Mouse (Mus musculus) liver, embryonic 16.5 days (tissue): ENCODE results near the gene Rabl3. TPM values are rescaled to one million over a fixed set of nuclear protein-coding genes. Genes with fewer than 3 reads are reported as not detected.

ENCODE experiments used
- ATAC-seq: fragments of 200-750 bp; cut with Nextera tagmentation; 2 replicates; pipeline ENCODE4 v1.8.0; 2017; ENCODE audit warnings: low read depth, mild to moderate bottlenecking, moderate number of reproducible peaks, moderate library complexity
- H3K27ac ChIP-seq: fragments of 300-500 bp; sonication (generic); 2 replicates; pipeline ENCODE4 v1.5.1; 2014; ENCODE audit warnings: mild to moderate bottlenecking, low read length
- H3K27me3 ChIP-seq: fragments of 300-500 bp; sonication (generic); 2 replicates; pipeline ENCODE4 v1.6.1; 2014; ENCODE audit warnings: low read depth, low read length, mixed read lengths; ENCODE audit not compliant: control insufficient read depth, insufficient read depth
- H3K36me3 ChIP-seq: fragments of 300-500 bp; sonication (generic); 2 replicates; pipeline ENCODE4 v1.6.1; 2014; ENCODE audit warnings: mild to moderate bottlenecking; ENCODE audit not compliant: control insufficient read depth, insufficient read depth
- H3K4me1 ChIP-seq: fragments of 300-500 bp; sonication (generic); 2 replicates; pipeline ENCODE4 v1.6.1; 2014; ENCODE audit warnings: low read depth, low read length, mixed read lengths; ENCODE audit not compliant: control insufficient read depth
- H3K4me2 ChIP-seq: fragments of 300-500 bp; sonication (generic); 2 replicates; pipeline ENCODE4 v1.6.1; 2014; ENCODE audit warnings: low read depth, low read length, mixed read lengths
- H3K4me3 ChIP-seq: fragments of 300-500 bp; sonication (generic); 2 replicates; pipeline ENCODE4 v1.5.1; 2014; ENCODE audit warnings: low read depth, mild to moderate bottlenecking, low read length
- H3K9ac ChIP-seq: fragments of 300-500 bp; sonication (generic); 2 replicates; pipeline ENCODE4 v1.6.1; 2014; ENCODE audit warnings: low read depth, low read length
- H3K9me3 ChIP-seq: fragments of 300-500 bp; sonication (generic); replicated peaks from 2 replicates; pipeline ENCODE4 v1.6.1; 2016; ENCODE audit warnings: low read length; ENCODE audit not compliant: control insufficient read depth
- WGBS: fragments of 180-500 bp; shearing (Covaris S2); extraction: QIAGEN DNeasy Blood & Tissue Kit; methylation state at CpG from one replicate; pipeline ENCODE4 v1.1.7; 2014; ENCODE audit not compliant: insufficient replicate concordance; 5-methylcytosine and 5-hydroxymethylcytosine counted together
- polyA plus RNA-seq: library from polyadenylated mRNA; unstranded; fragments of >200 nt; fragmentation: Nextera tagmentation; extraction: Ambion mirVana; gene quantifications from 2 replicates; pipeline ENCODE4 v1.2.1, GENCODE M21; 2015

Gene Rabl3
- 13.1 and 13.2 TPM in 2 replicates for polyA plus RNA-seq

DNA sequence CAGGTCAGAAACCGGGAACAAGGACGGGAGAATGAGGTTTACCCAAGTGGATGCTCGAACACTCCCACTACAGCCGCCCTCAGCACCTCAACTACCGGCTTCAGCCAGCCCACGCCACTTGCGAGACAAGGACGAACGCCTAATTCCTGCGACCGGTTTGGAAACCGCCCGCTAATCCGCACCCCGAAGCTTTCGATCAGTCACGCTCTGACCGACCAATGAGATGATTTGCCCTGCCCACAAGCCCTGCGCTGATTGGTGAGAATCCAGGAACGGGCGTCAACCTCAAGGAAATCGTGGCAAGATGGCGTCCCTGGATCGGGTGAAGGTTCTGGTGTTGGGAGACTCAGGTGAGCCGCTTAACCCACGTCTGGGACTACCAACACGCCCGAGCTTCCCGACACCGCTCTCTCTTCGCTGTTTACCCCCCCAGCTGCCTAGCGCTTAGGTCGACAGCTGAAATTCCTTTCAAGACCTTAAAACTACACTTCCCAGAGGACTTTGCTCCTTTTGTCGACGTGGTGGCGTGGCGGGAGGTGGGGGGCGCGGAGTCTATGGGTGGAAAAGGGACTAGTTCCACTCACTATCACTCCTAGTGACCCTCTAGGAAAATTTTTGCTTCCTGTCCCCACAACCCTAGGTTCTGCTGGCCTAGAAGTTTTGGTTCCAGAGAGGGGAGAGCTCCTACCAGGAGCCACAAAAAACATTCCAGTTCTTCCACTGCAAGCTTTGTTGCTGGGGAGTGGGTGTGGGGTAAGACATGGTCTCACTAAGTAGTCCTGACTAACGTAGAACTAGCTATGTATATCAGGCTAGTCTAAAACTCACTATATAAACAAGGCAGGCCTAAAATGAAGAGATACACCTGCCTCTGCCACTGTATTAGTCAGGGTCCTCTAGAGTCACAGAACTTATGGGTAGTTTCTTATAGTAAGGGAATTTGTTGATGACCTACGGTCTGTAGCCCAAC lies at the start of gene Rabl3, which contains the start of gene Gtf2e1:
Rabl3 (plus strand) TSS at position 275 of the 970 bp plus-strand sequence.
Gtf2e1 (minus strand) TSS at position 179 of the 970 bp plus-strand sequence.
- Histone ChIP-seq H3K4me3 (peak within 1 kb of the TSS; percentile 88), H3K27me3 (no peaks in the 10 kb centered on the region), H3K27ac (peak within 1 kb of the TSS; percentile 75), H3K36me3 (no peaks in the 10 kb centered on the region), H3K9ac (peak within 1 kb of the TSS; percentile 88), H3K4me1 (peaks cover 14% of the 10 kb centered on the region), H3K4me2 (peak within 1 kb of the TSS; percentile 97), H3K9me3 (no peaks in the 10 kb centered on the region)
- ATAC-seq: peak; percentile 99
- WGBS: 1% methylated on average over 41 of the region's 41 CpGs

DNA sequence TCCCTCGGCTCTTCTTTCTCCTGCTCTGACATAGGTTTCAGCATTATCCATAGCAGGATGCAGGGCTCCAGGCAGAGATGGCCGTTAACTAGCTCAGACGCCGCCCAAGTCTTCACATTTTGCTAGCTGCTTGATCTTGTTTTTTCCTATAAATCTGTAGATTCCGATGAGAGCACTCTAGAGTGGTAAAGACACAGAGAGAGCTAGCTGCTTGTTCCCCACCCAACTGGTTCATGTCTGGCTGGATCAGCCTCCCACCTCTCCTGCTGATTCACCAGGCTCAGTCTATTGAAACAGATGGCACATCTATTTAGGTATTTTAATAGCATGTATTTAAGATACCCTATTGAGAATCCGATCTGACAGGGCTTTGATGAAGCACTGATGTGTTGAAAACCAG lies 44.7 kb upstream of the Rabl3 start:
- Histone ChIP-seq H3K4me3 (no peak overlapping the region), H3K27ac (no peak overlapping the region), H3K4me2 (no peak overlapping the region), H3K27me3 (no peaks in the 10 kb centered on the region), H3K4me1 (no peaks in the 10 kb centered on the region), H3K36me3 (no peaks in the 10 kb centered on the region), H3K9ac (no peak overlapping the region), H3K9me3 (no peaks in the 10 kb centered on the region)
- 55% methylated on average over 6 of the region's 6 CpGs for WGBS
- no peak for ATAC-seq

DNA sequence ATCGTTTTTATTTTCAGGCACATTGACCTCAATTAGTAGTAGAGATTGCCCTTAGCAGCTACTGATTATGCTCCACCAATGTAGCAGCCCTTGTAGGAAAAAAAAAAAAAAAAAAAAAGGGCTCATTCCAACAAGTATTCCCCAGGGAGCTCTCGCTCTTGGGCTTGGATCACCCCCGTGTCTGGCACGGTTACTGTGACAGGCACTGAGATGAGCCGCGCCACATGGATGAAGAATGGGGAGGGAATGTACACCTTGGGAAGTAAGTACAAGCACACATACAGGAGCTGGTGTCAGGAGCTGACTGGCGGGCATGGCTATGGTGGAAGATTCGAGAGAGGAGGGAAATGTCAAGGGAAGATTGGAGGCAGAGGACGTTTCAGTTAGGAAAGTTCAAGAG lies 41.1 kb upstream of the Rabl3 start:
- Histone ChIP-seq H3K27me3 (no peaks in the 10 kb centered on the region), H3K9ac (no peak overlapping the region), H3K4me3 (no peak overlapping the region), H3K9me3 (no peaks in the 10 kb centered on the region), H3K27ac (no peak overlapping the region), H3K4me2 (no peak overlapping the region), H3K4me1 (no peaks in the 10 kb centered on the region), H3K36me3 (no peaks in the 10 kb centered on the region)
- no peak for ATAC-seq
- 68% methylated on average over 9 of the region's 9 CpGs for WGBS

- H3K4me1 ChIP-seq: no peaks in the 10 kb centered on the region
- no peak overlapping the region for H3K4me2 ChIP-seq
- WGBS: 41% methylated on average over 1 of the region's 1 CpGs
- no peak overlapping the region for H3K27ac ChIP-seq
- ATAC-seq: no peak
- no peak overlapping the region for H3K4me3 ChIP-seq
- no peak overlapping the region for H3K9ac ChIP-seq
- no peaks in the 10 kb centered on the region for H3K27me3 ChIP-seq
- no peaks in the 10 kb centered on the region for H3K9me3 ChIP-seq
- no peaks in the 10 kb centered on the region for H3K36me3 ChIP-seq
Observed at GRCm38 (mm10) chr16:37504517-37504916, 35.2 kb upstream of the Rabl3 start.

DNA sequence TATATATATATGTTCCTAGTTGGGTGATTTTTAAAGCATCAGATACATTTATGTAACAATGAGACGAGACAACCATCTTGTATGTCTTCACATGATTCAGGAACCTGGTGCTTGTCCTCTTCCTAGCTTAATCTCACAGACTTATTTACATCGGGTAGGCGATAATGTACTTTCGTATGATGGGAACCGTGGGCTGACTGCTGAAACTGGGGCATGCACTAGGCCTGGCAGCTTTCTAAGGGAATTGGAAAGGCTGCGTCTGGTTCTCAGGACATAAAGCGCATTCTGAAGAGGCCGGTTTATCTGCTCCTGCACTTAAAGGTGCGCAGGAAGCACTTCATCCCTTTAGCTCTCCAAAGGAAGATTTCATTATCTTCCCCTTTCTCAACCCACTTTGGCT lies 32.9 kb upstream of the Rabl3 start:
- H3K4me3 ChIP-seq: no peak overlapping the region
- no peaks in the 10 kb centered on the region for H3K4me1 ChIP-seq
- no peak for ATAC-seq
- H3K27ac ChIP-seq: no peak overlapping the region
- 81% methylated on average over 9 of the region's 9 CpGs for WGBS
- H3K4me2 ChIP-seq: no peak overlapping the region
- no peaks in the 10 kb centered on the region for H3K9me3 ChIP-seq
- peaks cover 5% of the 10 kb centered on the region for H3K36me3 ChIP-seq
- H3K9ac ChIP-seq: no peak overlapping the region
- no peaks in the 10 kb centered on the region for H3K27me3 ChIP-seq

- Histone ChIP-seq H3K4me2 (no peak overlapping the region), H3K27ac (no peak overlapping the region), H3K9ac (no peak overlapping the region), H3K27me3 (no peaks in the 10 kb centered on the region), H3K9me3 (no peaks in the 10 kb centered on the region), H3K4me1 (no peaks in the 10 kb centered on the region), H3K36me3 (peaks cover 5% of the 10 kb centered on the region), H3K4me3 (no peak overlapping the region)
- no peak for ATAC-seq
- 86% methylated on average over 15 of the region's 15 CpGs for WGBS
Observed at GRCm38 (mm10) chr16:37511489-37511888, 28.2 kb upstream of the Rabl3 start.

DNA sequence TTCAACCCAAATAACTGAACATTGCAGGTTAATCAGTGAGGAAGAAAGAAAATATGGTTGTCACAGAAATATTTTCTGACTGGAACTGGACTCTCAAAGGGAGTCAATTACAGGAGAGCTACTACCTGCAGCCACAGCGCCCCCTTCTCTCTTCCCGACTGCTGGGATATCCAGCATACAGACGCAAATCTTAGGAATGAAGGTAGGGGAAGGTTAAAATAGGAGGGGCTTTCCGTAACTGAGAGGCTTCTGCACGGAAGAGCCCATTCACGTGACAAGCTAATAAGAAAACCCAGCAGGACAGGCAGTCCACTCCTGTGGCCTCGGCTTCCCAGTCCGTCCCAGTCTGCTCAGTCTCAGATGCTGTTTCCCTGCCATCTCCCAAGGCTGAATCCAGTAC lies 25.0 kb upstream of the Rabl3 start:
- Histone ChIP-seq H3K4me2 (no peak overlapping the region), H3K27me3 (no peaks in the 10 kb centered on the region), H3K4me1 (no peaks in the 10 kb centered on the region), H3K9ac (no peak overlapping the region), H3K4me3 (no peak overlapping the region), H3K36me3 (peaks cover 5% of the 10 kb centered on the region), H3K9me3 (no peaks in the 10 kb centered on the region), H3K27ac (no peak overlapping the region)
- ATAC-seq: no peak
- 86% methylated on average over 8 of the region's 8 CpGs for WGBS

- 70% methylated on average over 6 of the region's 6 CpGs for WGBS
- no peaks in the 10 kb centered on the region for H3K4me1 ChIP-seq
- no peak overlapping the region for H3K4me2 ChIP-seq
- H3K36me3 ChIP-seq: peaks cover 12% of the 10 kb centered on the region
- H3K9ac ChIP-seq: no peak overlapping the region
- ATAC-seq: no peak
- H3K27me3 ChIP-seq: no peaks in the 10 kb centered on the region
- H3K27ac ChIP-seq: no peak overlapping the region
- H3K4me3 ChIP-seq: no peak overlapping the region
- no peaks in the 10 kb centered on the region for H3K9me3 ChIP-seq
Observed at GRCm38 (mm10) chr16:37516376-37516993, 23.2 kb upstream of the Rabl3 start.
